Mouse (Mus musculus) testis, postnatal 14 days (tissue): Measurements from ENCODE around the gene Gabrb3.

ENCODE experiments used
- DNase-seq: peaks from one replicate; pipeline ENCODE4 v3.0.0; 2021; ENCODE audit warnings: low spot score

Gabrb3 gene

GRCm38 (mm10) chr7:57529954-57530353 is 110.5 kb downstream of the Gabrb3 start:
- DNase-seq, result no peak

GRCm38 (mm10) chr7:57532676-57533075 is 113.2 kb downstream of the Gabrb3 start:
- no peak for DNase-seq

- peak; percentile 9 for DNase-seq
Observed at GRCm38 (mm10) chr7:57538565-57538964, 119.1 kb downstream of the Gabrb3 start.

- DNase-seq, result no peak
Observed at GRCm38 (mm10) chr7:57560732-57561436, 141.4 kb downstream of the Gabrb3 start.

GRCm38 (mm10) chr7:57564403-57564802 is 144.9 kb downstream of the Gabrb3 start:
- DNase-seq, result no peak

GRCm38 (mm10) chr7:57590451-57591248 is 171.2 kb downstream of the Gabrb3 start:
- peak; percentile 40 for DNase-seq

GRCm38 (mm10) chr7:57591249-57591577 is 171.7 kb downstream of the Gabrb3 start:
- no peak for DNase-seq

- DNase-seq, result peak; percentile 43
Observed at GRCm38 (mm10) chr7:57591578-57592431, 172.3 kb downstream of the Gabrb3 start.

- no peak for DNase-seq
Observed at GRCm38 (mm10) chr7:57597341-57597740, 177.8 kb downstream of the Gabrb3 start.

GRCm38 (mm10) chr7:57618697-57619096 is 199.2 kb downstream of the Gabrb3 start:
- DNase-seq, result no peak

- no peak for DNase-seq
Observed at GRCm38 (mm10) chr7:57620036-57620435, 200.5 kb downstream of the Gabrb3 start.

GRCm38 (mm10) chr7:57623718-57624117 is 204.2 kb downstream of the Gabrb3 start:
- DNase-seq, result no peak

- no peak for DNase-seq
Observed at GRCm38 (mm10) chr7:57635026-57635425, 215.5 kb downstream of the Gabrb3 start.

GRCm38 (mm10) chr7:57635687-57636086 is 216.2 kb downstream of the Gabrb3 start:
- no peak for DNase-seq

- no peak for DNase-seq
Observed at GRCm38 (mm10) chr7:57640796-57641195, 221.3 kb downstream of the Gabrb3 start.

GRCm38 (mm10) chr7:57647345-57647744 is 227.9 kb downstream of the Gabrb3 start:
- DNase-seq, result no peak

GRCm38 (mm10) chr7:57648136-57648755 is 228.8 kb downstream of the Gabrb3 start:
- DNase-seq, result no peak

- DNase-seq, result no peak
Observed at GRCm38 (mm10) chr7:57677352-57677751, 257.9 kb downstream of the Gabrb3 start.

- DNase-seq, result no peak
Observed at GRCm38 (mm10) chr7:57689836-57690235, 270.3 kb downstream of the Gabrb3 start.

- no peak for DNase-seq
Observed at GRCm38 (mm10) chr7:57700370-57700769, 280.9 kb downstream of the Gabrb3 start.

GRCm38 (mm10) chr7:57701046-57701445 is 281.6 kb downstream of the Gabrb3 start:
- no peak for DNase-seq

GRCm38 (mm10) chr7:57703580-57703979 is 284.1 kb downstream of the Gabrb3 start:
- DNase-seq, result peak; percentile 56
